Mouse (Mus musculus) spleen, adult 2 months (tissue): ENCODE measurements around the gene Hmcn1.

ENCODE experiments used
- CTCF ChIP-seq: fragments of 200-500 bp; IDR thresholded peaks from 2 replicates; pipeline ENCODE4 v1.5.1; 2011; ENCODE audit warnings: mild to moderate bottlenecking, inconsistent platforms; ENCODE audit not compliant: insufficient read depth, insufficient read length, insufficient replicate concordance; ENCODE audit errors: extremely low read depth
- POLR2A ChIP-seq: fragments of 200-500 bp; IDR thresholded peaks from 2 replicates; pipeline ENCODE4 v1.6.1; 2011; ENCODE audit warnings: low read depth, low read length, inconsistent platforms

DNA sequence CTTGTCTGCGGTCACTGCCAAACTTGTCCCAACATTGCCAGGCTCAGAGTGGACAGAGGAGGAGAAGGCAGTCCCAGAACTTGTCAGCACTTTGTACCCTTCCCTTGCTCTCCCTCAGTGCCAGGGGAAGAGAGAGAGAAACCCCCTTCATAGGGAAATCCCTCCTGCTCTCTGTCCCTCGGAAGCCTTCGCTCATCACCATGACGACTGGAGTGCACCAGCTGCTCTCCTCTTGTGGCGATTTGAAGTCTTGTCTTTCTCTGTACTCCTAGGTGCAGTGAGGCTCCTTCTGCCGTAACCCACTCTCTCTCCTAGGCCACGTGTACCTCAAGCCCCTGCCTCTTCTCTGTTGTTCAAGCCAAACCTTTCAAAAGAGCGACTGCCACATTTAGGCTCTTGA, 409.5 kb downstream of the Hmcn1 start:
- TF ChIP-seq POLR2A: no peak
- no peak for TF ChIP-seq CTCF
